Mouse (Mus musculus): ENCODE data around the gene Txndc12.

GRCm38 (mm10) chr4:108905859-108906258 lies 71.5 kb downstream of the Txndc12 start:
- no peak for TF ChIP-seq CTCF (IDR thresholded peaks at IDR 0.05)
- no peak for TF ChIP-seq EP300 (IDR thresholded peaks at IDR 0.05; ENCODE audit: insufficient read depth, low read depth, low read length)
- no peak for TF ChIP-seq POLR2A (IDR thresholded peaks at IDR 0.05; ENCODE audit: insufficient read depth, low read depth, low read length)

Data from heart, adult 2 months (tissue).